Mouse (Mus musculus): ENCODE data around the gene Osbpl9. TPM values are rescaled to one million over a fixed set of nuclear protein-coding genes. Genes with fewer than 3 reads are reported as not detected.
A peak's percentile ranks its signal among the peaks of the same experiment; 100 is the strongest.

The Osbpl9 gene
- total RNA-seq, 2 experiments from 2014 or later = 71.7 to 73.4 TPM

- DNase-seq = no peak
Observed at GRCm38 (mm10) chr4:109103145-109103883, 98.8 kb downstream of the Osbpl9 start.

DNA sequence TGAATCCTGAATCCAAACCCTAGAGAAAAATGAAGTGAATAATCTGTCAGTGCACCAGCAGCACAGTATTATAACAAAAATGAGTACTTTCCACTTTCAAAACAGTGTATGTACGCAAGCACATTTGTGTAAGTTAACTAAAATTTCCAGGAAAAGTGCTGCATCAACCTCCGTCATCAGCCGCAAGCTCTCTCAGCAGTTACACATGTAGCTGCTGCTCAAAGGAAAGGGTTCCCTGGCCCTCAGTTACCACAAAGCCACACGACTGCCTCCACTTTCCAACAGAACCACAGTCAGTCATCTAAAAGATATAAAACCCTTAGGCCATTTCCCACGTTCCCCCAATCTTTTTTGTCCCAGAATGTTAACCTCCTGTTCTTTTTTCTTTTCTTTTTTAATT lies 99.5 kb downstream of the Osbpl9 start:
- DNase-seq = no peak

- DNase-seq = no peak
Observed at GRCm38 (mm10) chr4:109098861-109099260, 103.2 kb downstream of the Osbpl9 start.

- DNase-seq = no peak
Observed at GRCm38 (mm10) chr4:109094269-109094668, 107.8 kb downstream of the Osbpl9 start.

DNA sequence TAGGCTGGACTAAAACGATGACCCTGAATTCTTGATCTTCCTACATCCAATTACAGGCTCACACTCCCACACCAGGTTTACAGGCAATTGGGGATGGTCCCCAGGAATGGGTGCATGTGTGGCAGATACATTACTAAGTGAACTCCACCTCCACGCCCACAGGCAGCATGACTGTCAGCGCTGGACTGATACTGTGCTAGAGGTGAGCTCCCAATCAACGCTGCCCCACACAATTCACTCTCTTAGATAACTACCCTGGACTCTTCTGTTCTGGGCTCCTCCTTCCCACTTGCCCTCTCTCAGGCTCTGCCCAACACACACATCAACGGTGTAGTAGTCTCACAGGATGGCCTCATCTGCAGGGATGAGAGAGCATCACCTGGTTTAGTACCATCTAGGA lies 109.7 kb downstream of the Osbpl9 start:
- DNase-seq = no peak

DNA sequence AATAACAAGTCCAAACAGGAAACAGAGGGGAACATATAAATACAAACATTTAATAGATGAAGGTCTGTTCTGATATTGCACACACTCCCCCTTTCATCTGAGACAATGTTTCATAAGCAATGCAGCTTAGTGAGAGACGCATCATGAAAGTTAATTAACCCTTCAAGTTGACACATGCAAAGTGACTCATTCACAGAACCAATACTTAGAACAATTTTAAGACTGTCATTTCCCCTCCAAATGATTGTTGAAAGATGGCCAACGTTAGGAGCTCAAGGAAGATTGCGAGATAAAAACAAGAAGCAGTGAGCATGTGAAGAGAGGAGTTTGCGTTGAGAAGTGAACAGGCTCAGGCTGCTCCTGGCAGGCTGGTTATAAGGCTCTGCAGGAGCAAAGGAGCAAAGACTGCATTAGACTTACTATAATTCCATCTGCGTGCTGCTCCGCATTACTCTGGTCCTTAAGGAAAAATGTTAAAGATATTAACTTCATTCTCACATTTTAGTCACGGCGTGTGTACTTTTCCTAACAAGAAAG lies 110.8 kb downstream of the Osbpl9 start:
- DNase-seq = no peak

- peak; percentile 32 for DNase-seq
Observed at GRCm38 (mm10) chr4:109089999-109090398, 112.1 kb downstream of the Osbpl9 start.

- no peak for DNase-seq
Observed at GRCm38 (mm10) chr4:109089171-109089570, 112.9 kb downstream of the Osbpl9 start.

DNA sequence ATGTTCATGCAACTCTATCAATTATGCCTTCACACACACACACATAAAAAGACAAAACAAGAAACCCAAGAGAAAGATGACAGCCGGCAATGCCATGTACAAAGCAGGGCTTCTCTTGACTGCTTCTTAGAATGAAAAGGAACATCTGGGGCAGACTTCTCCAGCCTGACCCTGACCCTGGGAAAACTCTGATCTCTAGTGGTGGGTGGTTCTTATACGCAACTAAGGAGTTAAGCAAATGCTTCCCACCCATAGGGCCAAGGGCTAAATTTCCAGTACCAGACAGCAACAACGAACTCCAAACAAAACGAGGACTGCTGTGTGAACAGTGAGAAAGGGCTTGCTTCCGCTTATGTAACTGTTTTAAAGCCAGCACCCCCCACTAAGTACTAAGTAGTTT lies 122.0 kb downstream of the Osbpl9 start:
- no peak for DNase-seq

DNA sequence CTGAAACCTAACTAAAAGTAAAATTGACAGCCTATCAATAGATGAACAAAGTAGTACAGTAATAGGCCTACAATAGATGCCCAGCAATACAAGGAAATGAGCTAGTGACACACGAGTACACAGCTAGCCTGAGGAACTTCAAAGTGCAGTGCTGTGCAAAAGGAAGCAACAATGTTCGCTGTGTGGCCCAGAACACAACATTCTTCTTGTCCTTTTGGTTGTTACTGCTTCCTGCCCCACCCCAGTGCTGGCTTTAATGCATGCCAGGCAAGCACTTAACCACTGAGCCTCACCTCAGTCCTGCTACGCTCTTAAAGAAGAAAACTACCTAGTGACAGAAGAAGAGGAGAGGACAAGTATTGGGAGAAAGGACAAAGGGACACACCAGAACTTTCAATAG lies 122.4 kb downstream of the Osbpl9 start:
- no peak for DNase-seq

DNA sequence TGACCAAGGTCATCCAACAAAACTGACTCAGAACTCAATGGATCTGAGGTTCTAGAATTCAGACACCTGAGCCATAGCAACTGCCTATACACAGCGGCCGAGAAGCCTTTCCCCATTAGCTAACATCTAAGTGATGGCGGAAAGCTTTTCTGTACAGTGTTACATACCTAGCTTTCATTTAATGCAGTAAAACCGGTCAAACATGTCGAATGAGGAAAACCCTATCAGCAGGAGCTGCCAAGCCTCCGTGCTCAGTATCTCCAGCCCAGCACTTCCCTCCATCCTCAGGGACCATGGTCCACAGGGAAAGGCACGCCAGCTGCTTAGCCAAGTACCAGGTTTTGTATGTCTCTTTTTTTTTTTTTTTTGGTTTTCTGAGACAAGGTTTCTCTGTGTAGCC lies 123.1 kb downstream of the Osbpl9 start:
- DNase-seq = no peak

DNA sequence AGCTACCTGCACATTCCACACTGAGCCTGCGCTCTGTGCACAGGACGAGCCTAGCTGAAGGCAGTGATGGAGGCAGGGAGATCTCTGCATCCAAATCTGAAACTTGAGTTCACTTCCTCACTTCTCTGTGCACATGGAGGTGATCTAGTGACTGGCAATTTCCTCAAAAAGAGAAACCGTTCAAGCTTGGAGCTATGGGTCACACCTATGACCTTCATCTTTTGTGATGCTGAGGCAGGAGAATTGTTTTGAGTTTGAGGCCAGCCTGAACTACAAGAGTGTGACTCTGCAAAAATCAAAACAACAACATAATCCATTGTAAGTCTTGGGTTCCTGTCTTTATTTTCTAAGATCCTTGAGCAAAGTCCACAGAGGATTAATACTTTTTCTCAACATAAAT lies 128.8 kb downstream of the Osbpl9 start:
- DNase-seq = no peak

DNA sequence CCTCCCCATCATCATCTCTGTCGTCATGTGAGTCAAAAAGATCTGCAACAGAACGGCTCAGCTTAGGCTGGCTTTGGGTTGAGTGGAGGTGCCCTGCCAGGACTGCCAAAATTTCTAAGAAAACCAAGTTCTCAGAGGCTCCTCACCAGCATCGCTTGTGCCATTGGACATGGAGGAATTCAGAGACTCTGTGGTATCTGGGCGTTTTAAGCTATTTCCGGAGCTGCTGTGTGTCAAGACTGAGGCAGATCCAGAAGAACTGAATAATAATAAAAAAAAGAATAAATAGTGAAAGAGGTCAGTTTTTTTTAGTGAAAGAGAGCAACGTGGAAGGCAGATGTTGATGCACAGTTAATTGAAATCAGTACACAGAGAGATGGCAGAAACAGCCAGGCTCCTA lies 129.2 kb downstream of the Osbpl9 start:
- DNase-seq = no peak

DNA sequence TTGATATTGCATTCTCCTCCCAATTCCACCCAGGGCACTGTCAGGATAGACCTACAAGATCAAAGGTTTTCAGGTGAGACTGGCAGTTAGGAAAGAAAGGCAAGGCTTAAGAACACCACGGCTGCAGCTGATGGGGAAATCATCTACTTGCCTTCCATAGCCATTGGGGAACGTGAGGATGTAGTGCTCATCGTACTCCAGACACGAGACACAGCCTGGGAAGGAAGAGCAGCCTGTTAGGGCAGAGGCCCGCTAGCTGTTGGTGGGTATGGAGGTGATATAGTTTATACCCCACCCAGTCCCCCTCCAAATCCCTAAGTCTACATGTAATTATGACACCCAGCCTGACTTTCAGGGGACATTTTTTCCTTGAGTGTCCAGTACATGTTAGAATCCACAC lies 136.4 kb downstream of the Osbpl9 start:
- no peak for DNase-seq

- no peak for DNase-seq
Observed at GRCm38 (mm10) chr4:109064941-109065340, 137.1 kb downstream of the Osbpl9 start.

- DNase-seq = no peak
Observed at GRCm38 (mm10) chr4:109059255-109059821, 142.7 kb downstream of the Osbpl9 start.

GRCm38 (mm10) chr4:109057640-109058039 lies 144.4 kb downstream of the Osbpl9 start:
- DNase-seq = no peak

DNA sequence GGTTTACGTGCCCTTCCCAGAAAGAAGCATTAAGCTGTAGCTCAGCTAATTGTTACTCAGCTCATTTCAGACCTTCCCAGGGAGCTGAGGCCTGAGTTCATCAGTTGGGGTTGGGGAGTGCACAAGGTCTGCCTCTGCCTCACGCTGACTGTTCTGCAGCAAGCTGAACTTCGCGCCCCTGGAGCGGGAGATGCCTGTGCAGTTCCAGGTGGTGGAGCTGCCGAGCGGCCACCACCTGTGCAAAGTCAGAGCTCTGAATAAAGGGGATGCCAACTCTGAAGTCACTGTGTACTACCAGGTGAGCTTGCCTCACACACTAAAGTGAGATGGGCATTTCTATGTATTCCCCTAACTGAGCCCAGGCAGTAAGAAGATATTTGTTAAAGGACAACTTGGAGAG lies 145.7 kb downstream of the Osbpl9 start:
- no peak for DNase-seq

GRCm38 (mm10) chr4:109054003-109054402 lies 148.1 kb downstream of the Osbpl9 start:
- DNase-seq = no peak

- DNase-seq = no peak
Observed at GRCm38 (mm10) chr4:109052282-109052681, 149.8 kb downstream of the Osbpl9 start.

DNA sequence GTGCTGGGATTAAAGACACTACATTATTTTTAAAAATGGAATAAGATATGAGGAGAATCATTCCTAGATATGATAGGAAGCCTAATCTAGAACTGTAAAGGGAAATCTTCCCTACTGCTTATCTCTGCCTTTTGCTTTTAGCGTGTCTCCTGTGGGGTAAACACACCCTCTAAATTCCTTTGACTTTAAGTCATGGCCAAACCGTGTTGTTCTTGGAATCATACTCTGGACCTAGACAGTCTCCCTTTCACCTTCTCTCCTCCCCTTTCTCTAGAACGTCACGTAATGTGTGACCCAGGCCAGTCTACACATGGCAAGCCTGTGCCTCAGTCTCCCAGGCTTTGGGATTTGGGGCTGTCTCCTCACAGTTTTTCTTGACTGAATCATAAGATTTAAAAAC lies 153.8 kb downstream of the Osbpl9 start:
- DNase-seq = no peak

- DNase-seq = no peak
Observed at GRCm38 (mm10) chr4:109043756-109044155, 158.3 kb downstream of the Osbpl9 start.

DNA sequence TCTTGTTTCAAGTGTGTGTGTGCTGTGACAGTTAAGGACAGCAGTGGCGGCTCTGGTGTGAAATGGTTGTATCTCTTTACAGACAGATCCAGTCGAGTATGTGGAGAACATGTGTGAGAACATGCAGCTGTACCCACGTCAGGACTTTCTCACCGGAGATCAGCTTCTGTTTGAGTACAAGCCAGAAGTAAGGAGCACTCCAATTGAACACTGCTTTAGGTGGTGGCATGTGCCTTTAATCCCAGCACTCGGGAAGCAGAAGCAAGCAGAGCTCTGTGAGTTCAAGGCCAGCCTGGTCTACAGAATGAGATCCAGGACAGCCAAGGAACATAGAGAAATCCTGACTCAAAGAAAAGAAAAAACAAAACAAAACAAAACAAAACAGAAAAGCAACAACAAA lies 158.8 kb downstream of the Osbpl9 start:
- DNase-seq = no peak

DNA sequence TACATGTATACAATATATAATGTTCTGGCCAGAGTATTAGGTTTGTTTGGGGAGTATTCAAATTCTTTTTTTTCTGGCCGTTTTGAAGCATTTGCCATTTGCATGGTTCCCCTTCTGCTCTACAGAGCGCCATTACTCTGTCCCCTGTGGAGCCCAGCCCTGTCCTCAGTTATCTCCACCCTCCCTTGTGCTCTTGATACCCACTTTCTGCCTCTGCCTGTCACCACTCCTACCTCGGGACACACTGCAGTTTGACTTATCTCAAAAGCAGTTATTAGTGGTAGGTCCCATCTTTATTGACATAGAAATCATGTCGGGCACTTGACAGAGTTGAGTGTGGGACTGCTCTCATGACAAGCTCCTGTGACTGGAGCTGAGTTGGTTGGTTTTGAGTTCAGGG lies 159.3 kb downstream of the Osbpl9 start:
- no peak for DNase-seq

Measured in heart, postnatal 4 days (tissue).